Mouse (Mus musculus): ENCODE results near the gene Mlana. TPM values are rescaled to one million over a fixed set of nuclear protein-coding genes. Genes with fewer than 3 reads are reported as not detected.
A peak's percentile ranks its signal among the peaks of the same experiment; 100 is the strongest.

Gene Mlana
- polyA plus RNA-seq, 1 experiment from 2014 or later, result 0.32 TPM

DNA sequence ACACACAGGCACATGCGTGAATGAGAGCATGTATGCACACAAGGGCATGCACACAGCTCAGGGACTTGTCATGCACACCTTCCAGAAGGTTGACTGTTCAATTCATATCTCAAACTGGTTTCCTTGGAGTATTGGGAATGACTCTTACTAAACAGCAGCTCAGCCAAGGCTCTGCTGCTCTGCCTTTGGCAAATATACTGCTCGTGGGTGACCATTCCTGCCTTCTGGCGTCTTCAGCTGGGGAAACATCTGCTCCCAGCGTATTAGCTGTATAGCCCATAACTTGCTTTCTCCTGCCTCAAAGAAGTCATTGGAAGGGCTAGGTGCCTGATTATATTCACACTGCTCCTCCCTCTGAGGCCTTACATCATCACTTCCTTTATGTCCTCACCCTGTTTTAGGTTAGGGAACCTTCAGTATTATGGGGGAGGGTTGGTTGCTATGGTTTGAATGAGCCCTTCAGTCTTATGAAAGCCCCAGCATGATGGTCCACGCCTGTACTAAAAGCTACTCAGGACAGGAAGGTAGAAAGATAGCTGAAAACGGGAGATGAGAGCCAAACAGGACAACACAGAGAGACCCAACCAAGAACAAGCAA lies 19.3 kb upstream of the Mlana start:
- no peak overlapping the region for H3K4me3 ChIP-seq
- no peaks in the 10 kb centered on the region for H3K36me3 ChIP-seq
- ATAC-seq (ENCODE audit: low FRiP score, low read depth), result no peak
- H3K9ac ChIP-seq, result no peak overlapping the region
- 77% methylated on average over 6 of the region's 6 CpGs for WGBS
- H3K9me3 ChIP-seq, result no peaks in the 10 kb centered on the region
- H3K4me1 ChIP-seq, result no peaks in the 10 kb centered on the region
- H3K27me3 ChIP-seq, result no peaks in the 10 kb centered on the region
- no peak overlapping the region for H3K27ac ChIP-seq
- H3K4me2 ChIP-seq (replicated peaks), result no peak overlapping the region

DNA sequence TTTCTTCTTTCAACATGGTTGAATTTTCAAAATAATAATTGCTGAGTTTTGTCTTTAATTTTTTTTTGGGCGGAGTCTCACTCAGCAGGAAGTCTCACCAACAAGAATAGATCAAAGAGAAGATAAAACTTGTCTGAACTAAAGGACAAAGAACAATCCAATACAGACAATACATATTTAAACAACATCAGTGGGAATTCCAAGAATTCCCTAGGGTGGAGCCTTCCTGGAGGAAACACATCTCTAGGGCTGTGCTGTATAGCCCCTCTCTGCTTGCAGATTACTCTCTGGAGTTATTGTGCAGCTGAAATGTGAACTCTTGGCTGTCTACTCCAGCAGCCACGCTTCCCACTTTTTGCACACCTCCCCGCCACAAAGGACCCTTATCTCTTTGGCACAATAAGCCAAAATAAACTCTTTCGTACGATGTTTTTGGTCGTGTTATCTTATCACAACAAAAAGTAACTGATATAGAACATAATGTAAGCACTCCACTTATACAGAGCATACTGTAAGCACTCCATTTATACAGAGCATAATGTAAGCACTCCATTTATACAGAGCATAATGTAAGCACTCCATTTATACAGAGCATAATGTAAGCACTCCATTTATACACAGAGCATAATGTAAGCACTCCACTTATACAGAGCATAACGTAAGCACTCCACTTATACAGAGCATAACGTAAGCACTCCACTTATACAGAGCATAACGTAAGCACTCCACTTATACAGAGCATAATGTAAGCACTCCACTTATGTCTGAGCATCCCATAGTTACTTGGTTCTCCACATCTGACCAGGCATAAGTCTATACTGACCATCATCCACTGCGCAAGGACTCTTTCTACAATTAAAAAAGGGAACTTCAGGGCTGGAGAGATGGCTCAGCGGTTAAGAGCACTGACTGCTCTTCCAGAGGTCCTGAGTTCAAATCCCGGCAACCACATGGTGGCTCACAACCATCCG lies 17.2 kb upstream of the Mlana start:
- H3K27ac ChIP-seq, result no peak overlapping the region
- no peak for ATAC-seq (ENCODE audit: low FRiP score, low read depth)
- no peaks in the 10 kb centered on the region for H3K4me1 ChIP-seq
- H3K4me2 ChIP-seq (replicated peaks), result no peak overlapping the region
- H3K4me3 ChIP-seq, result no peak overlapping the region
- no peaks in the 10 kb centered on the region for H3K36me3 ChIP-seq
- H3K9me3 ChIP-seq, result peaks cover 10% of the 10 kb centered on the region
- no peak overlapping the region for H3K9ac ChIP-seq
- H3K27me3 ChIP-seq, result no peaks in the 10 kb centered on the region
- WGBS, result 93% methylated on average over 13 of the region's 13 CpGs

DNA sequence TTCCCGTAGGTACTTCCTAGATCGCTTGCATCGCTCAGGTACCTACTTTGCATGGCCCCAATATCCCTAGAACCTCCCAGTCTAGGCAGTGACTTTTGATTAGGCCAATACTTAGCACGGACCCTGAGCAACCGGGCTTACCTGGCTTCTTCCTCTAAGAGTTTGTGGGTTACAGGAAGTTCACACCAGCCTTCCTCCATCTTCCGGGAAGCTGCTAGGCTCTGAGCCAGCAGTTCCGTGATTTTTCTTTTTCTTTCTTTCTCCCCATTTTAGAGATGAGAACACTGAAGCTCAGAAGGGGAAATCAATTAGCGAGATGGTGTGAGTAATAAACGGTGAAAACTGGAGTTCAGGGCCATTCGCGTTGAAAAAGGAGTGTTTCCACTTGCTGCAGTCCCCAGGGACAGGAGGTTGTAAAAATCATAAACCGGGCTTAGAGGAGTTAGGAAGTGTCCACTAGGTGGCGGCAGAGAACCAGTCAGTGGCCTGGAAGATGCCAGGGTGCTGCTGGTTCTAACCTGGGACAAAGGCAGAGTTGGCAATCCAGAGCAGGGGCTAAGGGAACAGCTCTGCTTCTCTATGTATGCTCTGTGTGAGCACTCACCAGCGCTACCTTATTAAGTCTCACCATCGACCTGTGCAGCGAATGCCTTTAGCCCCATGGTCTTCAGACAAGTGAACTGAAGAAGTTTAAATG lies 13.6 kb upstream of the Mlana start:
- Histone ChIP-seq H3K27ac (no peak overlapping the region), H3K36me3 (no peaks in the 10 kb centered on the region), H3K4me1 (no peaks in the 10 kb centered on the region), H3K9ac (no peak overlapping the region), H3K4me3 (no peak overlapping the region), H3K27me3 (no peaks in the 10 kb centered on the region), H3K9me3 (peaks cover 10% of the 10 kb centered on the region), H3K4me2 (replicated peaks) (no peak overlapping the region)
- no peak for ATAC-seq (ENCODE audit: low FRiP score, low read depth)
- 45% methylated on average over 16 of the region's 16 CpGs for WGBS

DNA sequence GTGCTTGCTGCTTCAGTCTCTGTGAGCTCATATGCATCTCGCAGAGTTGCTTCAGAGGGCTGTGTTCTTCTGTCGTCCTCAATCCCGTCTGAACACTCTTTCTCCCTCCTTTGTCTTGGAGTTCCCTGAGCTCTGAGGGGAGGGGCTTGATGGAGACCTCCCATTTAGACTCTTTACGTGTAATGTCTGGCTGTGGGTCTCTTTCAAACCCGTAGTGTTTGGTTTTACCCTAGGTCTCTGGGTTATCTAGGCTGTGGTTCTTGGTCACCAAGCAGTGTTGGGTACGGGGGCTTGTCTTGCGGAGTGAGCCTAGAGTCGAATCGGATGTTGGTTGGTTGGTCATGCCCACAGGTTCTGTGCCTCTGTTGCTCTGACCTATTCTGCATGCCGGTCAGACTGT lies 2.6 kb upstream of the Mlana start:
- peaks cover 5% of the 10 kb centered on the region for H3K4me1 ChIP-seq
- no peak for ATAC-seq (ENCODE audit: low FRiP score, low read depth)
- H3K9me3 ChIP-seq, result no peaks in the 10 kb centered on the region
- 84% methylated on average over 10 of the region's 10 CpGs for WGBS
- no peaks in the 10 kb centered on the region for H3K27me3 ChIP-seq
- H3K4me2 ChIP-seq (replicated peaks), result no peak overlapping the region
- H3K36me3 ChIP-seq, result no peaks in the 10 kb centered on the region
- H3K4me3 ChIP-seq, result no peak overlapping the region
- H3K27ac ChIP-seq, result no peak overlapping the region
- no peak overlapping the region for H3K9ac ChIP-seq

DNA sequence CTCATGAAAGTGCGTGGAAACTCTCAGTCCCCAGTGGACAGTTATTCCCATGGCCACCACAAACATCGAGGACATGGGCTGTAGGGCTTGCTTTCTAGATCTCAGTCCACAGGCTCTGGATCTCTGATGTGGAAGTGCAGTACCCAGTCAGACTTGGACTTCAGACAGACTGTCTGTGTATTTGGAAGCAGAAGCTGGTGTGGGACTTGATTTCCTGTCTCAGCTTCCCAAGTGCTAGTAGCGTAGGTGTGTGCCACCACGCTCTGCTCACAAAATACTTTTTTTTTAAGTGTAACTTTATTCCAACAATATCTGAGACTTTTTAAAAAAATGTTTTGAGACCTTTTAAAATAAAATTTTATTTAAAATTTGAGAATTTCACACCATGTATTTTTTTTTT lies 1.3 kb upstream of the Mlana start:
- Histone ChIP-seq H3K27ac (no peak overlapping the region), H3K9me3 (no peaks in the 10 kb centered on the region), H3K4me1 (peaks cover 10% of the 10 kb centered on the region), H3K4me2 (replicated peaks) (no peak overlapping the region), H3K36me3 (no peaks in the 10 kb centered on the region), H3K27me3 (no peaks in the 10 kb centered on the region), H3K9ac (no peak overlapping the region), H3K4me3 (no peak overlapping the region)
- 90% methylated on average over 4 of the region's 4 CpGs for WGBS
- no peak for ATAC-seq (ENCODE audit: low FRiP score, low read depth)

DNA sequence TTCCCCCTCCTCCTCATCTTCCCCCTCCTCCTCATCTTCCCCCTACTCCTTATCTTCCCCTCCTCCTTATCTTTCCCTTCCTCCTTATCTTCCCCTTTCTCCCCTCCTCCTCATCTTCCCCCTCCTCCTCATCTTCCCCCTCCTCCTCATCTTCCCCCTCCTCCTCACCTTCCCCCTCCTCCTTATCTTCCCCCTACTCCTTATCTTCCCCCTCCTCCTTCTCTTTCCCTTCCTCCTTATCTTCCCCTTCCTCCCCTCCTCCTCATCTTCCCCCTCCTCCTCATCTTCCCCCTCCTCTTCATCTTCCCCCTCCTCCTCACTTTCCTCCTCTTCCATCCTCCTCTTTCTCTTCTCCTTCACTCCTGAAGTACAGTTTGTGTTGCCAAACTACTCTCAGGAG lies 784 bp upstream of the Mlana start:
- Histone ChIP-seq H3K27ac (no peak overlapping the region), H3K4me2 (replicated peaks) (no peak overlapping the region), H3K9me3 (no peaks in the 10 kb centered on the region), H3K4me3 (no peak overlapping the region), H3K9ac (no peak overlapping the region), H3K36me3 (no peaks in the 10 kb centered on the region), H3K4me1 (peaks cover 11% of the 10 kb centered on the region), H3K27me3 (no peaks in the 10 kb centered on the region)
- ATAC-seq (ENCODE audit: low FRiP score, low read depth), result no peak

DNA sequence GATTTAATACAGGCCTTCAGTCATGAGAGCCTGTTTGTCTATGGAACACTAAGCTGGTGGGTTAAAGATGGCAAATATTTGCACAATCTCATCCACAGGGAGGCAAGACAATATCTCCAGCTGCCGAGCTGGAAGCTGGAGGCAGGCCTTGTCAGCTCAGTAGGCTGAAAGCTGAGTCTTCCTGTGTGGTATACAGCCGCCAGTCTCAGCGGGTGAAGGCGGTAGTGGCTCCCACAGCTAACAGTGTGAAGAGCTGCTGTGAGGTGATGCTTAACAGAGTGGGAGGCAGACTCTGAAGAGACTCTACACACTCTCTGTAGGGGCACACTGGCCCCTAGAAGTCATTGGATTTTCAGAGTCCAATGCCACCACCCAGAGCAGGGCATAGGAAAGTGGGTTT lies 4.1 kb downstream of the Mlana start:
- Histone ChIP-seq H3K4me3 (no peak overlapping the region), H3K9ac (no peak overlapping the region), H3K9me3 (no peaks in the 10 kb centered on the region), H3K4me2 (replicated peaks) (no peak overlapping the region), H3K4me1 (peaks cover 11% of the 10 kb centered on the region), H3K27ac (no peak overlapping the region), H3K36me3 (no peaks in the 10 kb centered on the region), H3K27me3 (no peaks in the 10 kb centered on the region)
- ATAC-seq (ENCODE audit: low FRiP score, low read depth), result no peak
- WGBS, result 82% methylated on average over 4 of the region's 4 CpGs

DNA sequence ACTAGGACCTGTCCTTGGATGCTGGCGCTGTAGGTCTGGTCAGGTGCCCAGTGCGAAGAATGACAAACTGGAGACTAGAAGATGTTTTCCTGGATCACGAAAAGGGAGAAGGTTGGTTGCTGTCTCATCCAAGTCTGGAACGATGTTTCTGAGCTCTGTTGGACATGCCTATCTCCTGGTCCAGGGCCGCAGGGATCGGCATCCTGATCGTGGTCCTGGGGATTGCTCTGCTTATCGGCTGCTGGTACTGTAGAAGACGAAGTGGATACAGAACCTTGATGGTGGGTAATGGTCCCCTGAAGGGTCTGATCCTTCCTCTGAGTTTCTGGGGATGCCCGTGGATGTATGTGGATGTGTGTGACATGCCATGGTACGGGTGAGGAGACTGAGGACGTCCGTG lies 6.8 kb downstream of the Mlana start:
- 93% methylated on average over 13 of the region's 13 CpGs for WGBS
- ATAC-seq (ENCODE audit: low FRiP score, low read depth), result no peak
- no peaks in the 10 kb centered on the region for H3K27me3 ChIP-seq

DNA sequence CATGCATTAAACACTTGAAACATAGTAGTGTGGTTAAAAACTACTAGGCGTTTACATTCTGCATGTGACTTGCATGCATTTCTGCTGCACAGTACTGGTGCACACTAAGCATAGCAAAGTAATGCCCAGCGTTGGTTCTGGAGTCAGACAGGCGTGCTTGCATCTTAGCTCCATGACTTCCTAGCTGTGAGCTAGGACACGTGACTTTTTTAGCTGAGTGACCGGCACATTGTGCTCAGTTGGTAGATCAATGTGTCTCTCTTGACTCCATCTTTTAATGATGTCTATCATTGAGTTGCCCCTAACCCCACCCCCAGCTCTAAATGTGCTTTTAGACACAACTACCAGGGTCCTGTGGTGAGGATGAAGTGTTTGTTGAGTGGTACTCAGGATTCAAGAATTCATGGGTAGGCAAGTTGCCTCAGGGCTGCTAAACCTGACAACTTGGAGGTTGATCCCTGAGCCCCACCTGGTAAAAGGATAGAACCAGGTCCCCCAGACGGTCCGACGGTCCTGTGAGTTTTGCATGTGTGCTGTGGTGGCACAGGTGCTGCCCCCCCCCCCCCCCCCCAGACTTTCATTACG lies 9.8 kb downstream of the Mlana start:
- 89% methylated on average over 9 of the region's 9 CpGs for whole genome bisulfite sequencing
- Histone ChIP-seq H3K27ac (no peak overlapping the region), H3K4me1 (no peaks in the 10 kb centered on the region), H3K4me3 (no peak overlapping the region), H3K36me3 (no peaks in the 10 kb centered on the region), H3K9me3 (no peaks in the 10 kb centered on the region), H3K9ac (no peak overlapping the region), H3K27me3 (no peaks in the 10 kb centered on the region), H3K4me2 (replicated peaks) (no peak overlapping the region)
- ATAC-seq (ENCODE audit: low FRiP score, low read depth), result no peak

More for the DNA sequence above, 6.8 kb downstream of the Mlana start:
- Histone ChIP-seq H3K4me1 (0 out of 2 replicates have a peak, but pooled peaks cover 6% of the 10 kb centered on the region), H3K36me3 (no peaks in the 10 kb centered on the region), H3K4me2 (replicated peaks) (no peak overlapping the region), H3K4me3 (no peak overlapping the region), H3K9me3 (no peaks in the 10 kb centered on the region), H3K9ac (no peak overlapping the region), H3K27ac (no peak overlapping the region)

DNA sequence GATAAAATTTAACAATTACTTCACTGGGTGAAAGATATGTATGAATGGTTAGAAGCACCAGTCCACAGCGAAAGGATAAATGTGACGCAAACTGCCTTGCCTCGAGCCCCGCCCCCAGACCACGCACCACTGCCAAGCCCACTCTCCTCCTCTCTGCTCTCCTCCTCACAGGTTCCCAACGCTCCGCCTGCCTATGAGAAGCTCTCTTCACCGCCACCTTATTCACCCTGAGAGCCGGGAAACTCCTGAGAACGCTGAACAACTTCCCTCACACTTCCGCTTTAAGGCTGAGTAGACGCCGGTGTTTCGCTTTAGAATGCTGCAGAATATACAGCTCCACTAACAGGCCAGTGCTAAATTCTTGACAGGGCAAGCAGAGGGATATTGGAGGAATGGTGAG lies 10.4 kb downstream of the Mlana start:
- WGBS, result 54% methylated on average over 14 of the region's 14 CpGs
- Histone ChIP-seq H3K4me3 (no peak overlapping the region; the same call in 1 of the 2 replicates), H3K27me3 (no peaks in the 10 kb centered on the region), H3K4me1 (no peaks in the 10 kb centered on the region), H3K9ac (no peak overlapping the region), H3K36me3 (no peaks in the 10 kb centered on the region), H3K9me3 (no peaks in the 10 kb centered on the region), H3K27ac (no peak overlapping the region), H3K4me2 (replicated peaks) (peak overlapping the region; percentile 44)
- ATAC-seq (ENCODE audit: low FRiP score, low read depth), result no peak

DNA sequence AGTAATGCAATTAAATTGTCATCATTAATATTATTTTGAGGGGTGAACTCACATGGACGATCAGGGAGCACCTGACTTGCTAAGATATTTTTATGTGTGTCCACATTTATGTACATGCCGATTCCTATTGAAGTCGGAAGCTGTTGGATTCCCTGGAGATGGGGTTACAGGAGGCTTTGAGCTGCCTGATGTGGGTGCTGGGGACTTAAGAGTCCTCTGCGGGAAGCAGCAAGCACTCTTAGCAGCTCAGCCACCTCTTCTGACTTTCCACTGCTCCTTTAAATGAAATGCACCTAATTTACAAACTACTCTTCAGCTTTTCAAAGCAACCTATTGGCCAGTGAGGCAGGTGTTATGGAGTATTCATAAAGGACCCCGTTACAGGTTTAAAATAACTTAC lies 10.8 kb downstream of the Mlana start:
- no peaks in the 10 kb centered on the region for H3K36me3 ChIP-seq
- 60% methylated on average over 5 of the region's 5 CpGs for WGBS
- peak overlapping the region; percentile 44 for H3K4me2 ChIP-seq (replicated peaks)
- H3K4me3 ChIP-seq, result no peak overlapping the region
- no peak overlapping the region for H3K27ac ChIP-seq
- H3K9me3 ChIP-seq, result no peaks in the 10 kb centered on the region
- no peak for ATAC-seq (ENCODE audit: low FRiP score, low read depth)
- no peak overlapping the region for H3K9ac ChIP-seq
- no peaks in the 10 kb centered on the region for H3K4me1 ChIP-seq
- H3K27me3 ChIP-seq, result no peaks in the 10 kb centered on the region

DNA sequence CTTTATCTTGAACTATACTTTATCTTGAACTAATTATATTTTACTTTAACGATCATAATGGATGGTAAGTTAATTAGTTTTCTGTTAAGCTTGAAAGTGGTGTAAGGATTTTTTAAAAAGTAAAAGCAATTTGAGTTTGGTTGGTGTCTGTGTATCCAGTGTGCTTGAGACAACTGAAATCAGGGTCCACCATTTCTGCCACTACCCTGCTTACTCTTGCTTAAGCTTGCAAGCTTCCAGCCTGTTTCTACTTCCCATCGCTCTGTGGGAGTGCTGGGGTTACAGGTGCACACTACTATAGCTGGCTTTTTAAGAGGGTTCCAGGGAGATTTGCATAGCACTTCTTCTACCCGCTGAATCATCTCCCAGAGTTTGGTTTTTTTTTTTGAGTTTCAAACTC lies 11.8 kb downstream of the Mlana start:
- Histone ChIP-seq H3K9me3 (no peaks in the 10 kb centered on the region), H3K4me2 (replicated peaks) (no peak overlapping the region), H3K4me3 (no peak overlapping the region), H3K27me3 (no peaks in the 10 kb centered on the region), H3K9ac (no peak overlapping the region), H3K27ac (no peak overlapping the region), H3K36me3 (no peaks in the 10 kb centered on the region), H3K4me1 (no peaks in the 10 kb centered on the region)
- no peak for ATAC-seq (ENCODE audit: low FRiP score, low read depth)
- 70% methylated on average over 3 of the region's 3 CpGs for WGBS
